Mouse (Mus musculus) liver, embryonic 14.5 days (tissue): ENCODE measurements at regions not wholly inside any gene's neighbourhood (a gene's known extent, or its start where the extent isn't known, plus 50 kb on each side); places are given as distances from the start of the nearest gene placed in this dataset.

Source experiments
- CTCF ChIP-seq: IDR thresholded peaks from 2 replicates; pipeline ENCODE4 v1.5.1; 2016; ENCODE audit warnings: antibody characterized with exemption, low read depth, control low read depth
- EP300 ChIP-seq: IDR thresholded peaks from 2 replicates; pipeline ENCODE4 v1.6.1; 2016; ENCODE audit warnings: antibody characterized with exemption, low read depth

GRCm38 (mm10) chr12:36765315-36766058 lies 342.9 kb upstream of the Meox2 start:
- no peak for TF ChIP-seq CTCF
- no peak for TF ChIP-seq EP300
